Mouse (Mus musculus) kidney, postnatal 0 days (tissue): ENCODE measurements around the gene Rnf220. TPM values are rescaled to one million over a fixed set of nuclear protein-coding genes. Genes with fewer than 3 reads are reported as not detected.

ENCODE experiments used
- ATAC-seq: fragments of 200-750 bp; cut with Nextera tagmentation; replicated peaks from 2 replicates; pipeline ENCODE4 v1.8.0; 2017; ENCODE audit warnings: low read depth, moderate number of reproducible peaks, moderate TSS enrichment, moderate library complexity; ENCODE audit not compliant: low FRiP score
- DNase-seq: peaks from one replicate; pipeline ENCODE4 v3.0.0-alpha.2; 2016; ENCODE audit warnings: low spot score
- H3K27ac ChIP-seq: fragments of 300-500 bp; sonication (generic); 2 replicates; pipeline ENCODE4 v1.5.1; 2014; ENCODE audit warnings: mild to moderate bottlenecking
- H3K27me3 ChIP-seq: fragments of 300-500 bp; sonication (generic); 2 replicates; pipeline ENCODE4 v1.6.1; 2014; ENCODE audit warnings: low read length, mixed read lengths; ENCODE audit not compliant: insufficient read depth
- H3K36me3 ChIP-seq: fragments of 300-500 bp; sonication (generic); 2 replicates; pipeline ENCODE4 v1.6.1; 2014; ENCODE audit warnings: low read length, mixed read lengths; ENCODE audit not compliant: insufficient read depth
- H3K4me1 ChIP-seq: fragments of 300-500 bp; sonication (generic); replicated peaks from 2 replicates; pipeline ENCODE4 v1.6.1; 2014; ENCODE audit warnings: antibody characterized with exemption, low read length, mixed read lengths; ENCODE audit not compliant: insufficient read depth
- H3K4me2 ChIP-seq: fragments of 300-500 bp; sonication (generic); 2 replicates; pipeline ENCODE4 v1.6.1; 2014; ENCODE audit warnings: mild to moderate bottlenecking, low read length, moderate library complexity, mixed read lengths
- H3K4me3 ChIP-seq: fragments of 300-500 bp; sonication (generic); replicated peaks from 2 replicates; pipeline ENCODE4 v1.5.1; 2014; ENCODE audit warnings: low read depth, low read length
- H3K9ac ChIP-seq: fragments of 300-500 bp; sonication (generic); 2 replicates; pipeline ENCODE4 v1.6.1; 2014; ENCODE audit warnings: low read depth, low read length
- H3K9me3 ChIP-seq: fragments of 300-500 bp; sonication (generic); replicated peaks from 2 replicates; pipeline ENCODE4 v1.6.1; 2016; ENCODE audit warnings: low read length, inconsistent platforms, mixed read lengths
- CTCF ChIP-seq: IDR thresholded peaks from 2 replicates; pipeline ENCODE4 v1.5.1; 2016; ENCODE audit warnings: antibody characterized with exemption, low read depth, mild to moderate bottlenecking, moderate library complexity
- WGBS: fragments of 180-500 bp; shearing (Covaris S2); extraction: QIAGEN DNeasy Blood & Tissue Kit; methylation state at CpG from one replicate; pipeline ENCODE4 v1.1.7; 2014; 5-methylcytosine and 5-hydroxymethylcytosine counted together
- polyA plus RNA-seq: library from polyadenylated mRNA; unstranded; fragments of >200 nt; fragmentation: Nextera tagmentation; extraction: Ambion mirVana; gene quantifications from 2 replicates; pipeline ENCODE4 v1.2.1, GENCODE M21; 2015

Gene Rnf220
- polyA plus RNA-seq, 1 experiment from 2014 or later: 62.1 TPM

GRCm38 (mm10) chr4:117311891-117312290, 185.0 kb downstream of the Rnf220 start:
- 39% methylated on average over 5 of the region's 5 CpGs for WGBS
- H3K27me3 ChIP-seq: peaks cover 23% of the 10 kb centered on the region

GRCm38 (mm10) chr4:117309427-117309826, 187.4 kb downstream of the Rnf220 start:
- no peak overlapping the region for H3K9ac ChIP-seq
- no peak for DNase-seq
- peaks cover 22% of the 10 kb centered on the region for H3K27me3 ChIP-seq
- H3K9me3 ChIP-seq: no peaks in the 10 kb centered on the region
- H3K4me1 ChIP-seq: peaks cover 10% of the 10 kb centered on the region; the same call in 1 of the 2 replicates
- 93% methylated on average over 1 of the region's 1 CpGs for WGBS
- no peaks in the 10 kb centered on the region for H3K36me3 ChIP-seq
- no peak overlapping the region for H3K27ac ChIP-seq
- H3K4me2 ChIP-seq: no peak overlapping the region
- TF ChIP-seq CTCF: peak; percentile 11; the same call in 1 of the 2 replicates
- no peak for ATAC-seq
- no peak overlapping the region for H3K4me3 ChIP-seq

More at GRCm38 (mm10) chr4:117311891-117312290, 185.0 kb downstream of the Rnf220 start:
- peaks cover 7% of the 10 kb centered on the region; the same call in 1 of the 2 replicates for H3K4me1 ChIP-seq
- H3K9me3 ChIP-seq: no peaks in the 10 kb centered on the region
- no peak for DNase-seq
- no peaks in the 10 kb centered on the region for H3K36me3 ChIP-seq
- no peak overlapping the region for H3K4me2 ChIP-seq
- 0 out of 2 replicates have a peak, but pooled peaks have one; percentile 27 for ATAC-seq
- no peak overlapping the region for H3K9ac ChIP-seq
- H3K27ac ChIP-seq: no peak overlapping the region
- no peak overlapping the region for H3K4me3 ChIP-seq
- TF ChIP-seq CTCF: no peak

GRCm38 (mm10) chr4:117307270-117307669, 189.6 kb downstream of the Rnf220 start:
- 67% methylated on average over 6 of the region's 6 CpGs for WGBS
- no peaks in the 10 kb centered on the region for H3K9me3 ChIP-seq

GRCm38 (mm10) chr4:117305461-117305860, 191.4 kb downstream of the Rnf220 start:
- Histone ChIP-seq H3K4me2 (no peak overlapping the region), H3K4me3 (no peak overlapping the region), H3K9me3 (no peaks in the 10 kb centered on the region), H3K27ac (0 out of 2 replicates have a peak overlapping the region, but pooled peaks have one; percentile 19), H3K27me3 (peaks cover 41% of the 10 kb centered on the region), H3K9ac (no peak overlapping the region), H3K4me1 (peaks cover 18% of the 10 kb centered on the region), H3K36me3 (no peaks in the 10 kb centered on the region)
- no peak for ATAC-seq
- TF ChIP-seq CTCF: no peak
- no peak for DNase-seq
- 30% methylated on average over 7 of the region's 7 CpGs for WGBS

More at GRCm38 (mm10) chr4:117307270-117307669, 189.6 kb downstream of the Rnf220 start:
- Histone ChIP-seq H3K9ac (no peak overlapping the region), H3K27ac (no peak overlapping the region), H3K4me3 (no peak overlapping the region), H3K36me3 (no peaks in the 10 kb centered on the region), H3K4me1 (peaks cover 15% of the 10 kb centered on the region), H3K4me2 (no peak overlapping the region), H3K27me3 (peaks cover 32% of the 10 kb centered on the region)
- DNase-seq (no peak), ATAC-seq (no peak)
- no peak for TF ChIP-seq CTCF

GRCm38 (mm10) chr4:117304239-117305025, 192.4 kb downstream of the Rnf220 start:
- peaks cover 18% of the 10 kb centered on the region for H3K4me1 ChIP-seq
- H3K4me3 ChIP-seq: peak overlapping the region; percentile 37
- H3K27ac ChIP-seq: no peak overlapping the region
- H3K9me3 ChIP-seq: no peaks in the 10 kb centered on the region
- ATAC-seq (no peak), DNase-seq (no peak)
- H3K27me3 ChIP-seq: peaks cover 41% of the 10 kb centered on the region
- 0 out of 2 replicates have a peak overlapping the region, but pooled peaks have one; percentile 36 for H3K9ac ChIP-seq
- H3K36me3 ChIP-seq: no peaks in the 10 kb centered on the region
- whole genome bisulfite sequencing: 5% methylated on average over 54 of the region's 54 CpGs
- TF ChIP-seq CTCF: no peak
- H3K4me2 ChIP-seq: peak overlapping the region; percentile 70

- Histone ChIP-seq H3K9me3 (no peaks in the 10 kb centered on the region), H3K27ac (no peak overlapping the region), H3K4me2 (peak overlapping the region; percentile 70), H3K9ac (0 out of 2 replicates have a peak overlapping the region, but pooled peaks have one; percentile 36), H3K4me1 (peaks cover 18% of the 10 kb centered on the region), H3K27me3 (peaks cover 41% of the 10 kb centered on the region), H3K36me3 (no peaks in the 10 kb centered on the region), H3K4me3 (peak overlapping the region; percentile 37)
- no peak for TF ChIP-seq CTCF
- ATAC-seq (no peak), DNase-seq (no peak)
- 9% methylated on average over 30 of the region's 30 CpGs for WGBS
These were observed 193.1 kb downstream of the Rnf220 start for GRCm38 (mm10) chr4:117303581-117304238.
